Mouse (Mus musculus): ENCODE measurements around the gene 4930595D18Rik.

DNA sequence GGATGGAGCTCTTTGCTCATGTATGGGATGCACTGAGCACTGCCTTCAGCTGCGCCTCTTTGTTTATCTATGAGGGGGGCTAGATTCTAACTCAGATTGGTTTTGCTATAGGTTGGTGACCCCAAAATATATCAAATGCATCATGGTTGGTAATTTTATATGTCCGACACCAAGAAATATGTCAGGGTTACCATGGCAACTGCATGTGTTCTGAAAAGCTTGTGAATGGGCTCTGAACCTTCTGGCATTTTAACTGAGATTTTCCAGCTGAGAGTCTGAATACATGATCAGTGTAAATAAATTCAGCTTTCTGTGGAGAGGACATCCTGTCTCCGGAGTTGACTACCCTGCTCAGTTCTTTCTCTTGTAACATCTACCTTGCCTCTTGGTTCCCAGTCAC lies 19.7 kb upstream of the 4930595D18Rik start:
- no peak for TF ChIP-seq CTCF (IDR thresholded peaks at IDR 0.05; ENCODE audit: low read depth)
- TF ChIP-seq EP300 (IDR thresholded peaks at IDR 0.05; ENCODE audit: low read depth): no peak
